Mouse (Mus musculus): Measurements from ENCODE around the gene Itgal. TPM values are rescaled to one million over a fixed set of nuclear protein-coding genes. Genes with fewer than 3 reads are reported as not detected.
"Not testable (repeated sequence)": the region's sequence is repeated elsewhere in the genome, so short reads cannot be mapped to it uniquely, and the experiment has no call there.

The Itgal gene
- polyA plus RNA-seq, 1 experiment from 2014 or later, result 0.69 TPM

DNA sequence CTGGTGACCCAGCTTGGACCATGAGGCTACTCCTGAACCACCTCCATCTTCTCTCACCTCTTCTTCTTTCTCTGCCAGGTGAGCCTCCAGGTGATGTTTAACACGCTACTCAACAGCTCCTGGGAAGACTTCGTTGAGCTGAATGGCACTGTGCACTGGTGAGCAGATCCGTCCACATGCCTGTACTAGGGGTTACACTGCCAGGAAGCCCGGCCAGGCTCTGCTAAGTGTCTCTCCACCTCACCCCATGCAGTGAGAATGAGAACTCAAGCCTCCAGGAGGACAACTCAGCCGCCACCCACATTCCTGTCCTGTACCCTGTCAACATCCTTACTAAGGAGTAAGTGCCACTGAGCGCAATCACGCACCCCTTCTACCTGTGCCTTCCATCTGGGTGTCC is 28.9 kb downstream of the Itgal start:
- H3K4me3 ChIP-seq, result no peak overlapping the region
- no peaks in the 10 kb centered on the region for H3K9me3 ChIP-seq
- H3K36me3 ChIP-seq, result no peaks in the 10 kb centered on the region
- ATAC-seq (ENCODE audit: low FRiP score, low read depth), result no peak
- no peak overlapping the region for H3K27ac ChIP-seq
- no peak overlapping the region for H3K9ac ChIP-seq
- no peaks in the 10 kb centered on the region for H3K4me1 ChIP-seq
- no peaks in the 10 kb centered on the region for H3K27me3 ChIP-seq
- no peak overlapping the region for H3K4me2 ChIP-seq (replicated peaks)
- WGBS, result 80% methylated on average over 7 of the region's 7 CpGs

DNA sequence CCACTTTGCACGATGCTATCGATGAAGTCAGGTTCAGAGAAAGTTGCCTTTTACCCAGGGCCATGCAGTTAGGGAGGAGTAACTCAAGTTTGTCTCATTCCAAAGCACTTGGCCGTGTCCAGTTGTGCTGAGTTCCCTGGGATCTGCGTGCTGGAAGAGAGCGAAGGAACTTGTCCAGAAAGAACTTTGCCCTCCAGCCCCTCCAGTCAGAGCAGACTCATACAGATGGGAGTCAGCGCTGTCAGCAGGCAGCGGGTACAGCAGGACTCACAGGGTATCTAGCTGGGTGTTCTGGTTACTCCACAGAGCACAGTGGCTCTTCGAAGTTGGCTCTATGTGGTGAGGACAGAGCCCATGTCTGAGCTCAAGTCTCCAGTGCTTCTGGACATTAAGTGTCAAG is 29.5 kb downstream of the Itgal start:
- ATAC-seq (ENCODE audit: low FRiP score, low read depth), result no peak
- WGBS, result 87% methylated on average over 8 of the region's 8 CpGs
- H3K4me3 ChIP-seq, result no peak overlapping the region

DNA sequence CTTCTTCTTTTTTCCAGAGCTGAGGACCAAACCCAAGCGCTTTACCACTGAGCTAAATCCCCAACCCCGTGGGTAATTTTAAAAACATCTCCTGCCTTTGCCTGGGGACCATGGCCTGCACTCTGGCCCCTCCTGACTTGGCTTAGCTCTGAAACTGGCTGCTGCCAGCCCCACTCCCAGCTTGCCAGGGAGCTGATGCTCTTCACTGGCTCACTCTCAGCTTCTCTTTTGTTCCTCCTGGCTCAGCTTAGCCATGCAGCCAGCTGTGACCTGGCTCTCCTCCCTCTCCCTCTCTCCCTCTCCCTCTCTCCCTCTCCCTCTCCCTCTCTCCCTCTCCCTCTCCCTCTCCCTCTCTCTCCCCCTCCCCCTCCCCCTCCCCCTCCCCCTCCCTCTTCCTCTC is 30.6 kb downstream of the Itgal start:
- Histone ChIP-seq H3K9ac (no peak overlapping the region), H3K27me3 (no peaks in the 10 kb centered on the region), H3K27ac (no peak overlapping the region), H3K4me3 (no peak overlapping the region), H3K4me2 (replicated peaks) (no peak overlapping the region), H3K36me3 (no peaks in the 10 kb centered on the region), H3K4me1 (no peaks in the 10 kb centered on the region), H3K9me3 (no peaks in the 10 kb centered on the region)
- 50% methylated on average over 2 of the region's 2 CpGs for WGBS
- no peak for ATAC-seq (ENCODE audit: low FRiP score, low read depth)

More for the DNA sequence above, 29.5 kb downstream of the Itgal start:
- no peaks in the 10 kb centered on the region for H3K36me3 ChIP-seq
- H3K27me3 ChIP-seq, result no peaks in the 10 kb centered on the region
- no peak overlapping the region for H3K9ac ChIP-seq
- H3K9me3 ChIP-seq, result no peaks in the 10 kb centered on the region
- no peaks in the 10 kb centered on the region for H3K4me1 ChIP-seq
- H3K4me2 ChIP-seq (replicated peaks), result no peak overlapping the region
- H3K27ac ChIP-seq, result no peak overlapping the region

DNA sequence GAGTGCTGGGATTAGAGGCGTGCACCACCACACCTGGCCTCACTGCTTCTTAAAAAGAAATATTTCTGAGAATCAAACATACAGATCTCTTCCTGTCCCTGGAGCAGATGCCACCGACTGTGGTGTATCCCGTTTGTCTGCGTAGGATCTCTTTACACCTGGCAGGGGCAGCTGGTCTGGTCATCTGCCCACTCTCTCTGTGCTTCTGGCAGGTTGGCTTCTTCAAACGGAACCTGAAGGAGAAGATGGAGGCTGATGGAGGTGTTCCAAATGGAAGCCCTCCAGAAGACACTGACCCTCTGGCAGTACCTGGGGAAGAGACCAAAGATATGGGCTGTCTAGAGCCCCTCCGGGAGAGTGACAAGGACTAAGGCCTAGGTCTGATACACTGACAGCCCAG is 37.2 kb downstream of the Itgal start:
- Histone ChIP-seq H3K4me3 (no peak overlapping the region), H3K36me3 (no peaks in the 10 kb centered on the region), H3K27ac (no peak overlapping the region), H3K9ac (no peak overlapping the region), H3K4me2 (replicated peaks) (no peak overlapping the region), H3K27me3 (no peaks in the 10 kb centered on the region), H3K4me1 (no peaks in the 10 kb centered on the region), H3K9me3 (no peaks in the 10 kb centered on the region; the same call in 1 of the 2 replicates)
- 82% methylated on average over 6 of the region's 6 CpGs for WGBS
- ATAC-seq (ENCODE audit: low FRiP score, low read depth), result no peak

DNA sequence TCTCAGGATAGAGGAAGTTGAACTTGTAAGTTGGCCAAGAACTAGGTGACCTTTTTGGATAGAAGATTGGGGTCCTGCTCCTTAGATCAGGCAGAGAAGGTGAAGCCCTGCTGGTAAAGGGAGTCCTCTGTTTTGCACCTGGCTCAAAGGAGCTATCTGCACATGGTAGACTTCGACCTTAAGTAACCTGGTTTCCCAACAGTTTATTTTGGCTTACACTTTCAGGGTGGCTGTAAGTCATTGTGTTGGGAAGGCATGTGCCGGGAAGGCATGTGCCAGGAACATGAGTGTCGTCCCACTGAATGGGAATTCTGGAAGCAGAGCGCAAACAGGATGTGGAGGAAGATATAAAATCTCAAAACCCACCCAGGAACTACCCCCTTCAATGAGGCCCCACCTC is 39.5 kb downstream of the Itgal start:
- peaks cover 5% of the 10 kb centered on the region; the same call in 1 of the 2 replicates for H3K36me3 ChIP-seq
- 91% methylated on average over 4 of the region's 4 CpGs for WGBS
- no peak overlapping the region for H3K4me3 ChIP-seq
- H3K9ac ChIP-seq, result no peak overlapping the region
- no peak overlapping the region for H3K4me2 ChIP-seq (replicated peaks)
- no peak overlapping the region for H3K27ac ChIP-seq
- no peaks in the 10 kb centered on the region for H3K27me3 ChIP-seq
- H3K4me1 ChIP-seq, result no peaks in the 10 kb centered on the region
- no peaks in the 10 kb centered on the region; the same call in 1 of the 2 replicates for H3K9me3 ChIP-seq
- ATAC-seq (ENCODE audit: low FRiP score, low read depth), result no peak

DNA sequence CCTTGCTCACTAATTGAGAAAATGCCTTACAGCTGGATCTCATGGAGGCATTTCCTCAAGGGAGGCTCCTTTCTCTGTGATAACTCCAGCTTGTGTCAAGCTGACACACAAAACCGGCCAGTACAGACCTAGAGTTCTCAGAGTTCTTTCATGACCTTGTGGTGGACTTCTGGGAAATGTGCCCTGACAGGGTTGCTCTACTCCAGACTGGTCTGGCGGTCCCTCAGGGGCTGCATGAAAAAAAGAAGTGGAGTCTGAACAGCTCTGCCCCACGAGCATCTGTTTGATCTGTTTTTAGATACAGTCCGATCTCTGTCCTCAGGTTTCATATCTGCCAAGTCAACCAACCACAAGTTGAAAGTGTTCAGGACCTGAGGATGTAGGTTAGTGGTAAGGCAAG is 41.6 kb downstream of the Itgal start:
- Histone ChIP-seq H3K4me2 (replicated peaks) (no peak overlapping the region), H3K36me3 (peaks cover 23% of the 10 kb centered on the region), H3K9ac (no peak overlapping the region), H3K27ac (no peak overlapping the region), H3K27me3 (no peaks in the 10 kb centered on the region), H3K4me1 (no peaks in the 10 kb centered on the region), H3K4me3 (no peak overlapping the region), H3K9me3 (no peaks in the 10 kb centered on the region; the same call in 1 of the 2 replicates)
- no peak for ATAC-seq (ENCODE audit: low FRiP score, low read depth)
- WGBS, result 69% methylated on average over 4 of the region's 4 CpGs

DNA sequence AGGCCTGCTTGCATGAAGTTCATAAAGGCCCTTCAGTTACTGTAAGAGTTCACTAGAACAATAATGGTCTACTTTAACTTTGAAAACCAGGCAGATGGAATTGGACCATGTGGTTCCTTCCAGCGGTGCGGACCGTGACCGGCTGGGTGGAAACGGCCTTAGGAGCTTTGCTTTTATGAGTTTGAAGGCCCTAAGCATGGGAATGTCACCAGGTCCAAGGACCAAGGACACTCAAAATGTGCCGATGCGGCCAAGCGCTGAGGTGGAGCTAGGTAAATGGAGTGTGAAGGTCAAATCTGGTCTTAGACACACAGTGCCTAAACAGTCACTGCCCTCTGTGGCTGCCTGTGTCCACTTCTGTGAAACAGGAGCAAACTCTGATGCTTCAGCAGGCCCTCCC is 45.3 kb downstream of the Itgal start:
- no peaks in the 10 kb centered on the region for H3K27me3 ChIP-seq
- no peaks in the 10 kb centered on the region; the same call in 1 of the 2 replicates for H3K9me3 ChIP-seq
- H3K27ac ChIP-seq, result no peak overlapping the region
- ATAC-seq (ENCODE audit: low FRiP score, low read depth), result no peak
- H3K4me1 ChIP-seq, result peaks cover 14% of the 10 kb centered on the region
- WGBS, result 95% methylated on average over 8 of the region's 8 CpGs
- H3K36me3 ChIP-seq, result peaks cover 39% of the 10 kb centered on the region
- no peak overlapping the region for H3K9ac ChIP-seq
- H3K4me3 ChIP-seq, result no peak overlapping the region
- H3K4me2 ChIP-seq (replicated peaks), result no peak overlapping the region

DNA sequence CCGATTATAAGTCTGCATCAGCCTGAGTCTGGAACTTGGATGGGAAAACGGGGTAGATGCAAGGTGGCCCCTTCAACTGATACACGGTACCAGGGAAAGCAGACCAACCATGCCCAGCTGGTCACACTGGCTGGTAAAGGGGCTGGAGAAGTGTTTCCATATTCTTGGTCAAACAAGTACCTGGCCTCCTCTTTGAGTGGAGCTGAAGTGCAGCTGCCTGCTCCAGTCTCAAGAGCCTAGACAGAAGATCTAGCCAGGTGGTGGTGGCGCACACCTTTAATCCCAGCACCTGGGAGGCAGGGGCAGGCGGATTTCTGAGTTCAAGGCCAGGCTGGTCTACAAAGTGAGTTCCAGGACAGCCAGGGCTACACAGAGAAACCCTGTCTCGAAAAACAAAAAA is 45.8 kb downstream of the Itgal start:
- Histone ChIP-seq H3K36me3 (peaks cover 39% of the 10 kb centered on the region), H3K4me1 (peaks cover 19% of the 10 kb centered on the region)
- not testable (repeated sequence) for H3K27me3 ChIP-seq; ATAC-seq (ENCODE audit: low FRiP score, low read depth); H3K9ac ChIP-seq; H3K27ac ChIP-seq; H3K4me3 ChIP-seq; H3K9me3 ChIP-seq; H3K4me2 ChIP-seq (replicated peaks)
- WGBS, result 94% methylated on average over 6 of the region's 6 CpGs

DNA sequence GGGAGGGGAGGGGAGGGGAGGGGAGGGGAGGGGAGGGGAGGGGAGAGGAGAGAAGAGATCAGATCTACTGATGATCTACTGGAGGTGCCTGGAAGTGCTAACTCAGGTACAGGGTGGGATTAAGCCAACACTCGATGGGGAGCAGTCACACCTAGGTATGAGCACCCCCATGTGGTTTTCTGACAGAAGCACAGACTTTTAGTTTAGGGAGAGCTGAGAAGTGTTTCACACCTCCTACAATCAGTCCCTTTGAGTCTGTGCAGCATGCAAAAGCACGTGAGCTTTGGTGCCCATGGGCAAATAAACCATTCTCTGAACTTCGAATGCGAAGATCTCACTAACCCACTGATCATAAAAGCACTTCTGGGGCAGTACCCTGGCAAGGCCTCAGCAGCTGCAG is 46.3 kb downstream of the Itgal start:
- WGBS, result 53% methylated on average over 4 of the region's 4 CpGs
- Histone ChIP-seq H3K4me1 (peaks cover 22% of the 10 kb centered on the region), H3K4me2 (replicated peaks) (no peak overlapping the region), H3K9ac (no peak overlapping the region), H3K9me3 (no peaks in the 10 kb centered on the region), H3K27ac (no peak overlapping the region), H3K27me3 (no peaks in the 10 kb centered on the region), H3K36me3 (peaks cover 39% of the 10 kb centered on the region), H3K4me3 (no peak overlapping the region)
- ATAC-seq (ENCODE audit: low FRiP score, low read depth), result no peak

DNA sequence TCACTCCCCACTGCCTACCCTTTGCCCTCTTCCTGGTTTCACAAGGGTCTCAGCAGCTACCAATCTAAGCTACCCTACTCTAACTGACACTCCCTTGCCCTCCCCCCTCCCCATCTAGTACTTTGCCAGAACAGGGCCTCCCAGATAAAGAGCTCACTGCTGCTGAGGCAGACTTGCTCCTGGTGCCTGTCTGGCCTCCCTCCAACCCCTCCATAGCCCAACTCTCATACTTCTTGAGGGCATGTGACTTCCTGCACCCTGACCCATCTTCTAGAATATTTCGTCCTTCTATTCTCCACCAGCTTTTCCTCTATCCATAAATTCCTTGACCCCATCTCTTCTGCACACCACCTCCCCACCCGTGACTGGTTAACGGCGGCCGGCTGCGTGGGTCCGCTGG is 46.8 kb downstream of the Itgal start:
- Histone ChIP-seq H3K4me2 (replicated peaks) (no peak overlapping the region), H3K4me3 (no peak overlapping the region), H3K9me3 (no peaks in the 10 kb centered on the region), H3K4me1 (peaks cover 22% of the 10 kb centered on the region), H3K27me3 (no peaks in the 10 kb centered on the region), H3K36me3 (peaks cover 39% of the 10 kb centered on the region), H3K27ac (no peak overlapping the region), H3K9ac (no peak overlapping the region)
- WGBS, result 96% methylated on average over 7 of the region's 7 CpGs
- no peak for ATAC-seq (ENCODE audit: low FRiP score, low read depth)

DNA sequence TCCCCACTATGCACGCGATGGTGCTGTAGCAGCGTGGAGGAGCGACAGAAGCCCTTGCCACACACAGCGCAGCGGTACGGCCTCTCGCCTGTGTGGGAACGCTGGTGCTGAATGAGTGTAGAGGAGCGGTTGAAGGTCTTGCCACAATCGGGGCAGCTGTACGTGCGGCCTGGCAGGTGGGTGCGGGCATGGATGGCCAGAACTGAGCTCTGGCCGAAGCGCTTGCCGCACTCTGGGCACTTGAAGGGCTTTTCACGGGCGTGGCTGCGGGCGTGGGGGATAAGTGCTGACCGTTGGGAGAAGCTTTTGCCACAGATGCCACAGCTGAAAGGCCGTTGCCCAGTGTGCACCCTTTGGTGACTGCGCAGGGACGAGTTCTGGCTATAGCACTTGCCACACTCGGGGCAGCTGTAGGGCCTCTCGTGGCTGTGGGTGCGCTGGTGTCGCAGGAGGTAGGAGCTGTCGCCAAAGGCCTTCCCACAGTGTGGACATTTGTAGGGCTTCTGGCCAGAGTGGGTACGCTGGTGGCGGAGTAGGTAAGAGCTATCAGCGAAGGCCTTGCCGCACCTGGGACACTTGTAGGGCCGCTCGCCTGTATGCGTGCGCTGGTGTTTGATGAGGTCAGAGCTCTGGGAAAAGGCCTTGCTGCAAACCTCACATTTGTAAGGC is 47.4 kb downstream of the Itgal start:
- Histone ChIP-seq H3K4me2 (replicated peaks) (no peak overlapping the region; the same call in 1 of the 2 replicates), H3K36me3 (peaks cover 39% of the 10 kb centered on the region), H3K9me3 (no peaks in the 10 kb centered on the region), H3K9ac (no peak overlapping the region), H3K4me1 (peaks cover 22% of the 10 kb centered on the region), H3K27ac (no peak overlapping the region), H3K4me3 (no peak overlapping the region), H3K27me3 (no peaks in the 10 kb centered on the region)
- WGBS, result 94% methylated on average over 38 of the region's 38 CpGs
- no peak for ATAC-seq (ENCODE audit: low FRiP score, low read depth)

DNA sequence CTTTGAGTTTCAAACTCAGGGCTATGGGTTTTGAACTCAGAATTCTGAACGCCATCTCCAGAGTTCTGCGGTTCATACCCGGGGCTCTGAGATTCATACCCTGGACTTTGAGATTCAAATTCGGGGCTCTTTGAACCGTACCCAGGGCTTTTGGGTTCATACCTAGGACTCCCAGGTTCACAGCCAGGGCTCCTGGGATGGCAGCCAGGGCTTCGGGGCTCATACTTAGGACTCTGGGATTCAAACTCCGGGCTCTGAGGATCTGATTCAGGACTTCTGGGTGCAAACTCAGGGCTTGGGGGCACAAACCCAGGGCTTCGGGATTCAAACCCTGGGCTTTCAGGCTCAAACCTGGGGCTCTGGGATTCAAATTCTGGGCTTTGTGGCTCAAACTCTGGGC is 48.3 kb downstream of the Itgal start:
- H3K9ac ChIP-seq, result peak overlapping the region; percentile 98
- H3K9me3 ChIP-seq, result no peaks in the 10 kb centered on the region
- 93% methylated on average over 8 of the region's 8 CpGs for WGBS
- no peak for ATAC-seq (ENCODE audit: low FRiP score, low read depth)
- H3K4me1 ChIP-seq, result peaks cover 22% of the 10 kb centered on the region
- peak overlapping the region; percentile 89 for H3K4me3 ChIP-seq
- H3K27ac ChIP-seq, result no peak overlapping the region
- H3K27me3 ChIP-seq, result no peaks in the 10 kb centered on the region
- peak overlapping the region; percentile 85 for H3K4me2 ChIP-seq (replicated peaks)
- peaks cover 39% of the 10 kb centered on the region for H3K36me3 ChIP-seq

DNA sequence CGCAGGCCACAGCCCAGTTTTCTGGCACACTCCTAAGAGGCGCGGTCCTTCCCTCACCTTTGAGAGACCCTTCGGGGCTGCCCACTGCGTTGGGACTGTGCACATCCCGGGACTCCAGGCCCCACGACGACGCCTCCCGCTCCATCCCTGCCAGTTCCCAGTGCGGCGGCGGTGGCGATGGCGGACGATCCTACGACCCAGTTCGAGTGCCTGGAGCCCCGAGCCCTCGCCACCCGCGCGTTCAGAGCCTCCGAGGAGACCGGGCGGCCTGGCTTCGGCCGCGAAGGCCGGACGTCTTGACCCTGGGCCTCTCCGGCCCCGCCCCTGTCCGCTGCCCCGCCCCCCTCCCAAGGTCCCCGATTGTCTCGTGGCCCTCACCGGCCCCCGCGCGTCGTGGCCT is 49.0 kb downstream of the Itgal start:
- under 1% methylated on average over 41 of the region's 42 CpGs for WGBS
- peak overlapping the region; percentile 89 for H3K4me3 ChIP-seq

More for the DNA sequence above, 49.0 kb downstream of the Itgal start:
- peak; percentile 49 for ATAC-seq (ENCODE audit: low FRiP score, low read depth)
- Histone ChIP-seq H3K9me3 (no peaks in the 10 kb centered on the region), H3K36me3 (peaks cover 39% of the 10 kb centered on the region), H3K27me3 (no peaks in the 10 kb centered on the region), H3K27ac (peak overlapping the region; percentile 91), H3K9ac (peak overlapping the region; percentile 98), H3K4me1 (peaks cover 22% of the 10 kb centered on the region), H3K4me2 (replicated peaks) (peak overlapping the region; percentile 85)
